Mouse (Mus musculus) ES-E14 (cell line): ENCODE data around the gene Rcan1. TPM values are rescaled to one million over a fixed set of nuclear protein-coding genes. Genes with fewer than 3 reads are reported as not detected.

Experiments used
- DNase-seq: peaks from one replicate; pipeline ENCODE4 v3.0.0-alpha.2; 2013; ENCODE audit warnings: low read depth, low spot score
- H3K27ac ChIP-seq: 2 replicates; pipeline ENCODE4 v1.5.1; 2012; ENCODE audit warnings: low read depth, mild to moderate bottlenecking, low read length, moderate library complexity, mixed read lengths; ENCODE audit not compliant: poor library complexity, insufficient read depth, severe bottlenecking
- H3K36me3 ChIP-seq: 2 replicates; pipeline ENCODE4 v1.6.1; 2012; ENCODE audit warnings: mild to moderate bottlenecking, low read length, moderate library complexity, mixed read lengths; ENCODE audit not compliant: control insufficient read depth, poor library complexity, insufficient read depth, severe bottlenecking
- H3K4me1 ChIP-seq, 2 experiments: fragments of 150-350 bp in 1 of 2; sonication (generic) in 1 of 2; 2 replicates each; pipeline ENCODE4 v1.6.1; 2012; ENCODE audit warnings: low read length in 2 of 2, mild to moderate bottlenecking in 1 of 2, mixed read lengths in 1 of 2; ENCODE audit not compliant: control insufficient read depth in 2 of 2, insufficient read depth in 2 of 2, poor library complexity in 1 of 2
- H3K4me3 ChIP-seq, 2 experiments: fragments of 150-350 bp in 1 of 2; sonication (generic) in 1 of 2; 2 replicates each; pipeline ENCODE4 v1.5.1; 2012; ENCODE audit warnings: low read length in 2 of 2, low read depth in 1 of 2, mild to moderate bottlenecking in 1 of 2, mixed read lengths in 1 of 2; ENCODE audit not compliant: insufficient read depth in 1 of 2, poor library complexity in 1 of 2, severe bottlenecking in 1 of 2
- H3K9ac ChIP-seq: 2 replicates; pipeline ENCODE4 v1.6.1; 2012; ENCODE audit warnings: low read depth, mild to moderate bottlenecking, low read length, mixed read lengths; ENCODE audit not compliant: poor library complexity, insufficient read depth, severe bottlenecking
- H3K9me3 ChIP-seq: fragments of 150-350 bp; sonication (generic); 2 replicates; pipeline ENCODE4 v1.6.1; 2012; ENCODE audit warnings: low read depth, mild to moderate bottlenecking, low read length; ENCODE audit not compliant: control insufficient read depth, insufficient read depth
- CHD2 ChIP-seq: IDR thresholded peaks from 2 replicates; pipeline ENCODE4 v1.6.1; 2014; ENCODE audit warnings: mild to moderate bottlenecking, low read depth, low read length, inconsistent platforms
- HCFC1 ChIP-seq: IDR thresholded peaks from 2 replicates; pipeline ENCODE4 v1.6.1; 2012; ENCODE audit warnings: low read length, inconsistent platforms, borderline replicate concordance; ENCODE audit not compliant: insufficient read depth
- MAFK ChIP-seq: IDR thresholded peaks from 2 replicates; pipeline ENCODE4 v1.6.1; 2014; ENCODE audit warnings: mild to moderate bottlenecking, low read depth, low read length, inconsistent platforms; ENCODE audit not compliant: insufficient read depth
- ZC3H11A ChIP-seq: IDR thresholded peaks from 2 replicates; pipeline ENCODE4 v1.6.1; 2012; ENCODE audit warnings: low read depth, mild to moderate bottlenecking, inconsistent platforms, low read length, borderline replicate concordance
- ZNF384 ChIP-seq: IDR thresholded peaks from 2 replicates; pipeline ENCODE4 v1.6.1; 2012; ENCODE audit warnings: low read depth, low read length, inconsistent platforms
- in situ Hi-C, 2 experiments: fragments of 600-800 bp; cut with MboI; formaldehyde crosslinking; loops; one replicate each; pipeline ENCODE4 v1.15.1; 2025; ENCODE audit warnings: low sequenced_read_pairs in 2 of 2, inconsistent platforms in 1 of 2; ENCODE audit not compliant: unreplicated experiment in 2 of 2
- total RNA-seq: library from RNA; depleted of rRNA; stranded (reverse); fragments of 300-350 nt; gene quantifications from 2 replicates; pipeline ENCODE4 v1.2.3, GENCODE M21; 2012

The Rcan1 gene
- total RNA-seq, 1 experiment = 15.8 TPM

- no peaks in the 10 kb centered on the region; the same call in 1 of the 2 replicates for H3K36me3 ChIP-seq
- no peak for DNase-seq
- H3K4me3 ChIP-seq = no peak overlapping the region
- H3K27ac ChIP-seq = no peak overlapping the region; the same call in 1 of the 2 replicates
- H3K9ac ChIP-seq = no peak overlapping the region
- H3K4me1 ChIP-seq = no peaks in the 10 kb centered on the region
- in situ Hi-C loops = no loop called here
- no peaks in the 10 kb centered on the region for H3K9me3 ChIP-seq
- TF ChIP-seq ZNF384 = no peak
- TF ChIP-seq HCFC1 = no peak
- no peak for TF ChIP-seq CHD2
- TF ChIP-seq MAFK = no peak
Observed at GRCm38 (mm10) chr16:92433176-92433575, 37.5 kb downstream of the Rcan1 start.

DNA sequence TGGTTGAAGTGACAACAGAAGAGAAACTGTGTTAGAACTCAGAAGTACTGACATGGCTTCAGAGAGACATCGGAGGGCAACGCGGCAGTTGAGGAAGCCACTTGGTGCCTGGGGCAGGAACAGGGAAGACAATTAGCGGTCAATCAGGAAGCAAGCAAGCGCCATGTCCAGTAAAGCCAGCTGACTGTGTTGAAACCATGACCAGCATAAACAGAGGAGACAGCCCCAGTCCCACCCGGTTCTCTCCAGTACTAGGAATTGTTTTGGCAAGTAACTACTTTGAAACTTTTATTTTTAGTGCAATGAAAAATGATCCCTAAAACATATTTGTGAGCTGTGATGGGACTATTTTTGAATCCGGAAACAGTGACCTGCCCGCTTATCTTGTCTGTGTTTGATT is 39.9 kb downstream of the Rcan1 start:
- DNase-seq = no peak
- no peak overlapping the region for H3K4me3 ChIP-seq
- TF ChIP-seq ZNF384 = no peak
- TF ChIP-seq ZC3H11A = no peak
- no peak for TF ChIP-seq CHD2
- no peak for TF ChIP-seq MAFK
- H3K27ac ChIP-seq = no peak overlapping the region
- no peaks in the 10 kb centered on the region for H3K9me3 ChIP-seq
- H3K36me3 ChIP-seq = no peaks in the 10 kb centered on the region; the same call in 1 of the 2 replicates
- in situ Hi-C loops = no loop called here
- no peak overlapping the region for H3K9ac ChIP-seq
- H3K4me1 ChIP-seq = peaks cover 3 to 13% of the 10 kb centered on the region in 2 experiments; a peak in 2 of 4 replicates

GRCm38 (mm10) chr16:92428197-92428950 is 42.3 kb downstream of the Rcan1 start:
- in situ Hi-C loops = no loop called here
- no peak for DNase-seq
- peaks cover 3 to 21% of the 10 kb centered on the region in 2 experiments; a peak in 3 of 4 replicates for H3K4me1 ChIP-seq
- TF ChIP-seq ZC3H11A (no peak), ZNF384 (no peak), CHD2 (no peak), HCFC1 (no peak)
- no peaks in the 10 kb centered on the region for H3K9me3 ChIP-seq
- no peak overlapping the region for H3K4me3 ChIP-seq
- H3K36me3 ChIP-seq = no peaks in the 10 kb centered on the region
- no peak overlapping the region for H3K9ac ChIP-seq
- no peak overlapping the region for H3K27ac ChIP-seq

DNA sequence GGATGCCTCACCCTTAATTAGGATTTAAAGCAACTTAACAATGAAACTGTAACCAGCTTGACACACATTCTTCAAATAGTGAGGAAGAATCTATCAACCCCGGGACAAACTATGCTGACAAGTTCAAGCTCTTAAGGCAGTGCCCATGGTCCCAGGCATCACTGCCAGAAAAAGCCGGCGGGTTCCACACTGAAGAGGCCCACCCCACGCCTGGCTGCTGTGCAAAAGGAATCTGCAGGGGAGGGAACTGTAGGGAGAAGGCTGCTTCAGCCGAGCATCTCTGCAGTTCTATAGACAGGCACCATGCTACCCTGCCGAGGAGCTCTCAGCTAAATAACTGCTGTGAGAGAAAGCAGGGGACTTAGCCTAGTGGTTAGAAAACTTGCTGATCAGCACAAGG is 44.0 kb downstream of the Rcan1 start:
- Histone ChIP-seq H3K4me1 (peaks cover 3 to 21% of the 10 kb centered on the region in 2 experiments; a peak in 3 of 4 replicates), H3K4me3 (no peak overlapping the region), H3K36me3 (no peaks in the 10 kb centered on the region), H3K9me3 (no peaks in the 10 kb centered on the region), H3K27ac (no peak overlapping the region), H3K9ac (no peak overlapping the region)
- TF ChIP-seq MAFK (no peak), ZC3H11A (0 out of 2 replicates have a peak, but pooled peaks have one; percentile 3), ZNF384 (no peak), CHD2 (no peak), HCFC1 (no peak)
- in situ Hi-C loops = no loop called here
- no peak for DNase-seq

- Histone ChIP-seq H3K27ac (no peak overlapping the region), H3K9me3 (no peaks in the 10 kb centered on the region), H3K4me1 (peaks cover 3 to 24% of the 10 kb centered on the region in 2 experiments; a peak in 3 of 4 replicates), H3K4me3 (no peak overlapping the region), H3K9ac (no peak overlapping the region), H3K36me3 (no peaks in the 10 kb centered on the region)
- no peak for TF ChIP-seq HCFC1
- TF ChIP-seq MAFK = no peak
- in situ Hi-C loops = no loop called here
- peak; percentile 41 for DNase-seq
Observed at GRCm38 (mm10) chr16:92425875-92426274, 44.8 kb downstream of the Rcan1 start.
